Mouse (Mus musculus): ENCODE results near the gene Mbd3. TPM values are rescaled to one million over a fixed set of nuclear protein-coding genes. Genes with fewer than 3 reads are reported as not detected.

Mbd3 gene
- total and polyA plus RNA-seq, 3 experiments: 48.7 to 131 (median 67.0) TPM

GRCm38 (mm10) chr10:80368392-80368791 lies 31.0 kb downstream of the Mbd3 start:
- H3K9me3 ChIP-seq (replicated peaks; ENCODE audit: low read length): peaks cover 7% of the 10 kb centered on the region
- H3K27me3 ChIP-seq (replicated peaks): peaks cover 56% of the 10 kb centered on the region

GRCm38 (mm10) chr10:80367954-80368353 lies 31.4 kb downstream of the Mbd3 start:
- no peak for TF ChIP-seq HCFC1 (IDR thresholded peaks at IDR 0.05; ENCODE audit: low read depth, low read length)
- H3K9ac ChIP-seq (ENCODE audit: insufficient read depth, low read depth): no peak overlapping the region
- peaks cover 9% of the 10 kb centered on the region for H3K9me3 ChIP-seq (replicated peaks; ENCODE audit: low read length)
- peaks cover 59% of the 10 kb centered on the region for H3K27me3 ChIP-seq (replicated peaks)
- H3K4me3 ChIP-seq (replicated peaks in 1 of 3; ENCODE audit: low read depth in 2 of 3, low read length in 2 of 3, poor library complexity in 1 of 3): no peak overlapping the region
- H3K36me3 ChIP-seq (replicated peaks in 1 of 2; ENCODE audit: control insufficient read depth in 1 of 2, insufficient read depth in 1 of 2, low read length in 1 of 2): no peaks in the 10 kb centered on the region
- H3K4me2 ChIP-seq (ENCODE audit: insufficient read depth, low read depth, poor library complexity, severe bottlenecking): no peak overlapping the region
- H3K4me1 ChIP-seq (ENCODE audit: control insufficient read depth in 1 of 2, insufficient read depth in 2 of 2): peaks cover 6 to 15% of the 10 kb centered on the region in 2 experiments
- in situ Hi-C loops (cut with MboI; ENCODE audit: low pct_ligation_motif_present, low pct_unique_long_range_greater_than_20kb, low sequenced_read_pairs) (no loop called here), dilution Hi-C loops (cut with MboI; ENCODE audit: extremely low pct_ligation_motif_present, extremely low pct_unique_long_range_greater_than_20kb, low sequenced_read_pairs) (no loop called here)
- H3K27ac ChIP-seq (ENCODE audit: insufficient read depth, low read depth): no peak overlapping the region
- no peak for DNase-seq (ENCODE audit: extremely low read depth)
- no peaks in the 10 kb centered on the region for H3K79me2 ChIP-seq (replicated peaks; ENCODE audit: control insufficient read depth, extremely low read depth, insufficient read depth, poor library complexity, severe bottlenecking)

More at GRCm38 (mm10) chr10:80368392-80368791, 31.0 kb downstream of the Mbd3 start:
- Histone ChIP-seq H3K27ac (ENCODE audit: insufficient read depth, low read depth) (no peak overlapping the region), H3K79me2 (replicated peaks; ENCODE audit: control insufficient read depth, extremely low read depth, insufficient read depth, poor library complexity, severe bottlenecking) (no peaks in the 10 kb centered on the region), H3K4me3 (replicated peaks in 1 of 3; ENCODE audit: low read depth in 2 of 3, low read length in 2 of 3, poor library complexity in 1 of 3) (no peak overlapping the region), H3K4me1 (ENCODE audit: control insufficient read depth in 1 of 2, insufficient read depth in 2 of 2) (peaks cover 6 to 15% of the 10 kb centered on the region in 2 experiments), H3K36me3 (replicated peaks in 1 of 2; ENCODE audit: control insufficient read depth in 1 of 2, insufficient read depth in 1 of 2, low read length in 1 of 2) (no peaks in the 10 kb centered on the region), H3K4me2 (ENCODE audit: insufficient read depth, low read depth, poor library complexity, severe bottlenecking) (no peak overlapping the region), H3K9ac (ENCODE audit: insufficient read depth, low read depth) (no peak overlapping the region)
- in situ Hi-C loops (cut with MboI; ENCODE audit: low pct_ligation_motif_present, low pct_unique_long_range_greater_than_20kb, low sequenced_read_pairs): no loop called here
- TF ChIP-seq UBTF (IDR thresholded peaks at IDR 0.05; ENCODE audit: low read depth, low read length) (no peak), NRF1 (IDR thresholded peaks at IDR 0.05; ENCODE audit: low read depth, low read length) (no peak), EP300 (IDR thresholded peaks at IDR 0.05; ENCODE audit: low read length) (no peak), USF2 (conservative IDR thresholded peaks at IDR 0.05; ENCODE audit: low read depth, low read length) (no peak), KAT2A (IDR thresholded peaks at IDR 0.05; ENCODE audit: insufficient replicate concordance, low read length) (no peak), ELF1 (IDR thresholded peaks at IDR 0.05; ENCODE audit: low read depth, low read length) (no peak), ETS1 (conservative IDR thresholded peaks at IDR 0.05; ENCODE audit: low read depth, low read length) (no peak), MAZ (IDR thresholded peaks at IDR 0.05; ENCODE audit: low read depth, low read length) (no peak), NELFE (IDR thresholded peaks at IDR 0.05; ENCODE audit: low read depth, low read length) (no peak), CTCF (conservative IDR thresholded peaks at IDR 0.05 in 1 of 2, IDR thresholded peaks at IDR 0.05 in 1 of 2; ENCODE audit: low read depth in 2 of 2, low read length in 2 of 2) (no peak), SIN3A (IDR thresholded peaks at IDR 0.05; ENCODE audit: low read length) (no peak)
- no peak for DNase-seq (ENCODE audit: extremely low read depth)
- dilution Hi-C loops (cut with MboI; ENCODE audit: extremely low pct_ligation_motif_present, extremely low pct_unique_long_range_greater_than_20kb, low sequenced_read_pairs): no loop called here

- H3K4me1 ChIP-seq (ENCODE audit: control insufficient read depth in 1 of 2, insufficient read depth in 2 of 2): no peaks in the 10 kb centered on the region
Measured at GRCm38 (mm10) chr10:80365736-80366135, 33.6 kb downstream of the Mbd3 start.

More at GRCm38 (mm10) chr10:80365736-80366135, 33.6 kb downstream of the Mbd3 start:
- Histone ChIP-seq H3K9ac (ENCODE audit: insufficient read depth, low read depth) (no peak overlapping the region), H3K27me3 (replicated peaks) (peaks cover 67% of the 10 kb centered on the region), H3K4me3 (replicated peaks in 1 of 3; ENCODE audit: low read depth in 2 of 3, low read length in 2 of 3, poor library complexity in 1 of 3) (no peak overlapping the region), H3K36me3 (replicated peaks in 1 of 2; ENCODE audit: control insufficient read depth in 1 of 2, insufficient read depth in 1 of 2, low read length in 1 of 2) (no peaks in the 10 kb centered on the region), H3K4me2 (ENCODE audit: insufficient read depth, low read depth, poor library complexity, severe bottlenecking) (no peak overlapping the region), H3K27ac (ENCODE audit: insufficient read depth, low read depth) (no peak overlapping the region), H3K79me2 (replicated peaks; ENCODE audit: control insufficient read depth, extremely low read depth, insufficient read depth, poor library complexity, severe bottlenecking) (no peaks in the 10 kb centered on the region), H3K9me3 (replicated peaks; ENCODE audit: low read length) (peaks cover 22% of the 10 kb centered on the region)
- dilution Hi-C loops (cut with MboI; ENCODE audit: extremely low pct_ligation_motif_present, extremely low pct_unique_long_range_greater_than_20kb, low sequenced_read_pairs) (no loop called here), in situ Hi-C loops (cut with MboI; ENCODE audit: low pct_ligation_motif_present, low pct_unique_long_range_greater_than_20kb, low sequenced_read_pairs) (no loop called here)
- no peak for TF ChIP-seq JUN (IDR thresholded peaks at IDR 0.05; ENCODE audit: insufficient read depth, low read depth, low read length)
- TF ChIP-seq ZMIZ1 (IDR thresholded peaks at IDR 0.05; ENCODE audit: low read depth, low read length): no peak
- TF ChIP-seq MXI1 (IDR thresholded peaks at IDR 0.05; ENCODE audit: low read depth, low read length): no peak
- no peak for TF ChIP-seq SIN3A (IDR thresholded peaks at IDR 0.05; ENCODE audit: low read length)
- TF ChIP-seq ETS1 (conservative IDR thresholded peaks at IDR 0.05; ENCODE audit: low read depth, low read length): no peak
- TF ChIP-seq RAD21 (IDR thresholded peaks at IDR 0.05; ENCODE audit: low read depth, low read length): no peak
- no peak for DNase-seq (ENCODE audit: extremely low read depth)
